Mouse (Mus musculus) cortical plate, adult 2 months (tissue): ENCODE data around the gene Zc3h12a.

Experiments used
- CTCF ChIP-seq: fragments of 200-500 bp; IDR thresholded peaks from 2 replicates; pipeline ENCODE4 v1.5.1; 2011; ENCODE audit warnings: mild to moderate bottlenecking, control low read depth, low read length; ENCODE audit not compliant: insufficient read depth; ENCODE audit errors: extremely low read depth
- POLR2A ChIP-seq: fragments of 200-500 bp; IDR thresholded peaks from 2 replicates; pipeline ENCODE4 v1.6.1; 2011; ENCODE audit warnings: mild to moderate bottlenecking, low read length, control low read depth; ENCODE audit not compliant: insufficient read depth; ENCODE audit errors: extremely low read depth

GRCm38 (mm10) chr4:125078698-125079097 is 48.9 kb downstream of the Zc3h12a start:
- TF ChIP-seq CTCF = no peak
- TF ChIP-seq POLR2A = no peak
